Mouse (Mus musculus): ENCODE data around the gene Rpl39l. TPM values are rescaled to one million over a fixed set of nuclear protein-coding genes. Genes with fewer than 3 reads are reported as not detected.

Gene Rpl39l
- total RNA-seq (2023): not detected

GRCm38 (mm10) chr16:10170005-10170404 is at the start of gene Rpl39l:
Gene Rpl39l, plus strand, starts transcription at chr16:10170226.

GRCm38 (mm10) chr16:10192679-10193506 is 22.9 kb downstream of the Rpl39l start, which contains the start of gene Atf7ip2:
Gene Atf7ip2, plus strand, starts transcription at chr16:10192712.

Other genes starting within 250 kb of the Rpl39l start
- not detected for gene Grin2a, start 174.7 kb upstream of the Rpl39l start, total RNA-seq (2023)
- not detected for gene Atf7ip2, start 22.5 kb downstream of the Rpl39l start, total RNA-seq (2023)
- gene Emp2, start 143.7 kb downstream of the Rpl39l start, total RNA-seq (2023): not detected
- gene Tekt5, start 225.3 kb downstream of the Rpl39l start, total RNA-seq (2023): not detected
- gene Nubp1, start 241.7 kb downstream of the Rpl39l start, total RNA-seq (2023): 39.3 TPM

Measured in CD8-positive naive resting alpha-beta T cell, adult 57 days (primary cell).